Mouse (Mus musculus): ENCODE data around the gene Crtc2. TPM values are rescaled to one million over a fixed set of nuclear protein-coding genes. Genes with fewer than 3 reads are reported as not detected.
A peak's percentile ranks its signal among the peaks of the same experiment; 100 is the strongest.
"Not testable (repeated sequence)": the region's sequence is repeated elsewhere in the genome, so short reads cannot be mapped to it uniquely, and the experiment has no call there.

Crtc2 gene
- polyA plus RNA-seq, 1 experiment from 2014 or later, result 23.7 TPM

GRCm38 (mm10) chr3:90247630-90247959 is 6.4 kb upstream of the Crtc2 start:
- Histone ChIP-seq H3K27ac (replicated peaks) (peak overlapping the region; percentile 91), H3K9ac (peak overlapping the region; percentile 77), H3K4me2 (peak overlapping the region; percentile 74), H3K27me3 (no peaks in the 10 kb centered on the region), H3K9me3 (no peaks in the 10 kb centered on the region), H3K36me3 (peaks cover 13% of the 10 kb centered on the region), H3K4me3 (peak overlapping the region; percentile 67), H3K4me1 (replicated peaks) (peaks cover 30% of the 10 kb centered on the region)
- WGBS, result 2% methylated on average over 3 of the region's 3 CpGs
- ATAC-seq (ENCODE audit: low read depth), result peak; percentile 34

GRCm38 (mm10) chr3:90247960-90248745 is 5.8 kb upstream of the Crtc2 start, which contains the start of gene Slc39a1:
TSS of gene Slc39a1 (plus strand) at chr3:90248172.
- H3K9ac ChIP-seq, result peak within 1 kb of the TSS; percentile 77
- peaks cover 25% of the 10 kb centered on the region for H3K4me1 ChIP-seq (replicated peaks)
- peak within 1 kb of the TSS; percentile 91 for H3K27ac ChIP-seq (replicated peaks)
- H3K27me3 ChIP-seq, result no peaks in the 10 kb centered on the region
- H3K4me2 ChIP-seq, result peak within 1 kb of the TSS; percentile 74
- peak; percentile 95 for ATAC-seq (ENCODE audit: low read depth)
- peaks cover 13% of the 10 kb centered on the region for H3K36me3 ChIP-seq
- peak within 1 kb of the TSS; percentile 67 for H3K4me3 ChIP-seq
- under 1% methylated on average over 44 of the region's 44 CpGs for WGBS
- H3K9me3 ChIP-seq, result no peaks in the 10 kb centered on the region

DNA sequence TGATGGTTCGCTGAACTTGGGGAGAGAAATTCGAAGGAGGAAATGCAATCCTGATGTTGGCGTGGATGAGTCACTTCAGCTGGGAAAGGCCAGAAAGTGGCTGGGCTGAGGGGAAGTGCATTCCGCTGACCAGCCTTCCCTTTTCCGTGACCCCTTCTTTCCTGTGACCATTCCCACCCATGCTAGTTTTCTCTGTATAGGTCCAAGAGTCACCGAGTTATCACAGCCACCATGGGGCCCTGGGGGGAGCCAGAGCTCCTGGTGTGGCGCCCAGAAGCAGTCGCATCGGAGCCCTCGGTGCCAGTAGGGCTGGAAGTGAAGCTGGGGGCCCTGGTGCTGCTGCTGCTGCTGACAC is 5.2 kb upstream of the Crtc2 start:
- ATAC-seq (ENCODE audit: low read depth), result no peak
- Histone ChIP-seq H3K27ac (replicated peaks) (peak overlapping the region; percentile 86), H3K9ac (peak overlapping the region; percentile 77), H3K4me2 (peak overlapping the region; percentile 74), H3K36me3 (peaks cover 13% of the 10 kb centered on the region), H3K9me3 (no peaks in the 10 kb centered on the region), H3K4me1 (replicated peaks) (peaks cover 25% of the 10 kb centered on the region), H3K27me3 (no peaks in the 10 kb centered on the region), H3K4me3 (peak overlapping the region; percentile 67)
- WGBS, result 10% methylated on average over 10 of the region's 10 CpGs

DNA sequence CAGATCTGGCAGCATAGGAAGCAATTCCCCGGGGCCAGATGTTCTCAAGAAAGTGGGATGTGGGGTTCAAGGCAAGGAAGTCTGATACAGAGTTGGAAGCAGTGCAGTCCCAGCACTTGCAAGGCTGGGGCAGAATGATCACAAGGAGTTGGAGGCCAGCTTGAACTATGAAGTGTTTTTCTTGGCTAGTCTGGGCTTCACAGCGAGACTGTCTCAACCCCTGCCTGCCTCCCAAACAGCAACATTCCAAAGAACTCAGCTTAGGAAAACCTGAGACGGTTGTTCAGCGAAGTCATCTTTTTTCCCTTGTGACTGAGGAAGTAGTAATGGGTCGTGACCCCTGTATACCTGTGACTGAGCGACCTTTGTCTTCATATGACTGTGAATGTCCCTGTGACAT is 3.2 kb upstream of the Crtc2 start:
- ATAC-seq (ENCODE audit: low read depth), result no peak
- Histone ChIP-seq H3K27ac (replicated peaks) (no peak overlapping the region), H3K4me2 (no peak overlapping the region), H3K9me3 (no peaks in the 10 kb centered on the region), H3K9ac (no peak overlapping the region), H3K36me3 (peaks cover 13% of the 10 kb centered on the region), H3K27me3 (no peaks in the 10 kb centered on the region), H3K4me1 (replicated peaks) (peaks cover 35% of the 10 kb centered on the region), H3K4me3 (no peak overlapping the region)
- 78% methylated on average over 6 of the region's 6 CpGs for WGBS

DNA sequence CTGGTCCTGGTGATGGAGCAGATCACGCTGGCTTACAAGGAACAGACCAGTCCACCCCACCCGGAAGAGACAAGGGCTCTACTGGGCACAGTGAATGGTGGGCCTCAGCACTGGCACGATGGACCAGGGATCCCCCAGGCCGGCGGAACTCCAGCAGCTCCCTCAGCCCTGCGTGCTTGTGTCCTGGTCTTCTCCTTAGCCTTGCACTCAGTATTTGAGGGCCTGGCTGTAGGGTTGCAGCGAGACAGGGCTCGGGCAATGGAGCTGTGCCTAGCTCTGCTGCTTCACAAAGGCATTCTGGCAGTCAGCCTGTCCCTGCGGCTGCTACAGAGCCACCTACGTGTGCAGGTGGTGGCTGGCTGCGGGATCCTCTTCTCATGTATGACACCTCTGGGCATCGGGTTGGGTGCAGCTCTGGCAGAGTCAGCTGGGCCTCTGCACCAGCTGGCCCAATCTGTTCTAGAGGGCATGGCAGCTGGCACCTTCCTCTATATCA is 2.2 kb upstream of the Crtc2 start:
- not testable (repeated sequence) for H3K9me3 ChIP-seq; ATAC-seq (ENCODE audit: low read depth); H3K27ac ChIP-seq (replicated peaks); H3K27me3 ChIP-seq; H3K9ac ChIP-seq; H3K4me2 ChIP-seq; H3K4me3 ChIP-seq
- peaks cover 13% of the 10 kb centered on the region for H3K36me3 ChIP-seq
- peaks cover 45% of the 10 kb centered on the region for H3K4me1 ChIP-seq (replicated peaks)
- 91% methylated on average over 11 of the region's 12 CpGs for WGBS

- H3K4me3 ChIP-seq; H3K27me3 ChIP-seq; ATAC-seq (ENCODE audit: low read depth); H3K4me2 ChIP-seq; H3K9me3 ChIP-seq; H3K9ac ChIP-seq; H3K27ac ChIP-seq (replicated peaks): not testable (repeated sequence)
- Histone ChIP-seq H3K4me1 (replicated peaks) (peaks cover 42% of the 10 kb centered on the region), H3K36me3 (peaks cover 20% of the 10 kb centered on the region)
- 91% methylated on average over 2 of the region's 2 CpGs for WGBS
These were observed 1.3 kb upstream of the Crtc2 start for GRCm38 (mm10) chr3:90252659-90253058.

DNA sequence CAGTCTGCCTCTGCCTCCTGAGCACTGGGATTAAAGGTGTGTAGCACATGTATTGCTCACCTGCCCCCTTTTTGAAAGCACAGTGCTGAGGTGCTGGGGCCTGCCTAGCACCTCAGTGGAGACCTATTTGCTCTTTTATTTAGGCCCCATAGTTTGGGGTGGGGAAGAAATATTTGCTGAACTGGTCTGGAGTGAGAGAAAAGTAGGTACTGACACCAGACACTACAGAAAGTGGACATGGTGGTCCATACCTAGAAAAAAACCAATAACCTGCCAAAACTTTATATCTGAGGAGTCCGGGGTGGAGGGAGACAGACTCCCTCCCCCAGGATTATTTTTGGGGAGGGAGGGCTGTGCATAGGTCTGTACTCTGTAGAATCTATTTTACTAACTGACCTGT is 789 bp upstream of the Crtc2 start:
- WGBS, result 72% methylated on average over 1 of the region's 1 CpGs
- peak; percentile 1 for ATAC-seq (ENCODE audit: low read depth)

GRCm38 (mm10) chr3:90254419-90255193 is 643 bp downstream of the Crtc2 start:
- Histone ChIP-seq H3K27me3 (no peaks in the 10 kb centered on the region), H3K9ac (peak overlapping the region; percentile 94), H3K36me3 (peaks cover 39% of the 10 kb centered on the region), H3K4me3 (peak overlapping the region; percentile 91), H3K4me2 (peak overlapping the region; percentile 91), H3K9me3 (no peaks in the 10 kb centered on the region), H3K4me1 (replicated peaks) (peaks cover 29% of the 10 kb centered on the region), H3K27ac (replicated peaks) (peak overlapping the region; percentile 88)
- peak; percentile 56 for ATAC-seq (ENCODE audit: low read depth)
- under 1% methylated on average over 41 of the region's 41 CpGs for WGBS

More for the DNA sequence above, 789 bp upstream of the Crtc2 start:
- Histone ChIP-seq H3K36me3 (peaks cover 25% of the 10 kb centered on the region), H3K4me2 (peak overlapping the region; percentile 53), H3K4me1 (replicated peaks) (peaks cover 41% of the 10 kb centered on the region), H3K9ac (peak overlapping the region; percentile 94), H3K4me3 (peak overlapping the region; percentile 91; the same call in 1 of the 2 replicates)
- H3K27ac ChIP-seq (replicated peaks); H3K27me3 ChIP-seq; H3K9me3 ChIP-seq: not testable (repeated sequence)

DNA sequence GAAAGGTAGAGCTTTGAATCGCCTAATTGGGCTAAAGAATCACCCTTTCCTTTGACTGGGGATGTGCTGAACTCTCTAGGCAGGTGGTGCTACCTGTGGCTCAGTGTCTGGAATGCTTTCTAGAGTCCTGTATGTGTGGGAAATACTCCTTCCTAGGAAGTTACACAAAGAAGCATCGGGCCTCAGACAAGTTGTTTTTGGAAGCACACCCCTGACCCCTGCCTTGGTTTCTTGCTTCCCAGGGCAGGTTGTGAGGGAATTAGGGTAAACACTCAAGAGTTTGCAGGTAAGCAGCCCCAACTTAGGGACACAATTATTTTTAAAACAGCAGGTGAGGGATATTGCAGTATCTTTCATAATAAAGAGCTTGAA is 1.2 kb downstream of the Crtc2 start:
- ATAC-seq (ENCODE audit: low read depth), result no peak
- Histone ChIP-seq H3K9ac (peak overlapping the region; percentile 94), H3K4me3 (peak overlapping the region; percentile 91), H3K9me3 (no peaks in the 10 kb centered on the region), H3K27me3 (no peaks in the 10 kb centered on the region), H3K27ac (replicated peaks) (peak overlapping the region; percentile 88; the same call in 1 of the 2 replicates), H3K4me2 (peak overlapping the region; percentile 91), H3K36me3 (peaks cover 45% of the 10 kb centered on the region), H3K4me1 (replicated peaks) (peaks cover 28% of the 10 kb centered on the region)
- WGBS, result 26% methylated on average over 2 of the region's 2 CpGs

- H3K36me3 ChIP-seq, result peaks cover 49% of the 10 kb centered on the region
- WGBS, result 93% methylated on average over 14 of the region's 14 CpGs
- no peaks in the 10 kb centered on the region for H3K27me3 ChIP-seq
- no peak overlapping the region for H3K27ac ChIP-seq (replicated peaks)
- H3K9ac ChIP-seq, result peak overlapping the region; percentile 94
- no peaks in the 10 kb centered on the region for H3K9me3 ChIP-seq
- H3K4me2 ChIP-seq, result peak overlapping the region; percentile 91
- H3K4me1 ChIP-seq (replicated peaks), result peaks cover 28% of the 10 kb centered on the region
- ATAC-seq (ENCODE audit: low read depth), result no peak
- no peak overlapping the region for H3K4me3 ChIP-seq
These were observed 1.9 kb downstream of the Crtc2 start for GRCm38 (mm10) chr3:90255784-90256353.

- H3K9me3 ChIP-seq, result no peaks in the 10 kb centered on the region
- no peak overlapping the region for H3K4me3 ChIP-seq
- no peak for ATAC-seq (ENCODE audit: low read depth)
- no peak overlapping the region for H3K27ac ChIP-seq (replicated peaks)
- H3K27me3 ChIP-seq, result no peaks in the 10 kb centered on the region
- whole genome bisulfite sequencing, result 91% methylated on average over 19 of the region's 19 CpGs
- H3K4me2 ChIP-seq, result no peak overlapping the region
- H3K9ac ChIP-seq, result no peak overlapping the region
- peaks cover 50% of the 10 kb centered on the region for H3K36me3 ChIP-seq
- peaks cover 28% of the 10 kb centered on the region for H3K4me1 ChIP-seq (replicated peaks)
These were observed 3.0 kb downstream of the Crtc2 start for GRCm38 (mm10) chr3:90256731-90257530.
